Mouse (Mus musculus) heart, embryonic 10.5 days (tissue): ENCODE data around the gene Galnt18. TPM values are rescaled to one million over a fixed set of nuclear protein-coding genes. Genes with fewer than 3 reads are reported as not detected.

Experiments
- DNase-seq: peaks from one replicate; pipeline ENCODE4 v3.0.0-alpha.2; 2017; ENCODE audit warnings: low spot score
- H3K27ac ChIP-seq: fragments of 300-500 bp; sonication (generic); 2 replicates; pipeline ENCODE4 v1.5.1; 2016; ENCODE audit warnings: mild to moderate bottlenecking
- H3K27me3 ChIP-seq: fragments of 300-500 bp; sonication (generic); 2 replicates; pipeline ENCODE4 v1.6.1; 2016; ENCODE audit warnings: mild to moderate bottlenecking; ENCODE audit not compliant: poor library complexity, insufficient read depth, severe bottlenecking
- H3K36me3 ChIP-seq: fragments of 300-500 bp; sonication (generic); 2 replicates; pipeline ENCODE4 v1.6.1; 2016; ENCODE audit warnings: mild to moderate bottlenecking, moderate library complexity
- H3K4me1 ChIP-seq: fragments of 300-500 bp; sonication (generic); 2 replicates; pipeline ENCODE4 v1.6.1; 2016; ENCODE audit warnings: mild to moderate bottlenecking
- H3K4me3 ChIP-seq: fragments of 300-500 bp; sonication (generic); 2 replicates; pipeline ENCODE4 v1.5.1; 2016; ENCODE audit warnings: mild to moderate bottlenecking, moderate library complexity
- H3K9me3 ChIP-seq: fragments of 300-500 bp; sonication (generic); 2 replicates; pipeline ENCODE4 v1.6.1; 2016; ENCODE audit warnings: mild to moderate bottlenecking, moderate library complexity
- WGBS: fragments of 180-500 bp; shearing (Covaris S2); methylation state at CpG from one replicate; pipeline ENCODE4 v1.1.7; 2016; 5-methylcytosine and 5-hydroxymethylcytosine counted together
- polyA plus RNA-seq: library from polyadenylated mRNA; unstranded; fragments of >200 nt; fragmentation: Nextera tagmentation; extraction: Ambion mirVana; gene quantifications from 2 replicates; pipeline ENCODE4 v1.2.1, GENCODE M21; 2016

Gene Galnt18
- polyA plus RNA-seq, 1 experiment from 2014 or later: 5.4 TPM

- H3K4me3 ChIP-seq: no peak overlapping the region
- 68% methylated on average over 3 of the region's 3 CpGs for WGBS
- H3K9me3 ChIP-seq: no peaks in the 10 kb centered on the region
- no peaks in the 10 kb centered on the region for H3K36me3 ChIP-seq
- H3K27me3 ChIP-seq: no peaks in the 10 kb centered on the region
- DNase-seq: no peak
- peaks cover 15% of the 10 kb centered on the region; the same call in 1 of the 2 replicates for H3K4me1 ChIP-seq
- H3K27ac ChIP-seq: peak overlapping the region; percentile 3; the same call in 1 of the 2 replicates
These were observed 80.3 kb downstream of the Galnt18 start for GRCm38 (mm10) chr7:111699446-111699845.

GRCm38 (mm10) chr7:111696226-111696625 lies 83.6 kb downstream of the Galnt18 start:
- no peak for DNase-seq
- Histone ChIP-seq H3K4me1 (peaks cover 40% of the 10 kb centered on the region), H3K27me3 (no peaks in the 10 kb centered on the region), H3K4me3 (no peak overlapping the region), H3K9me3 (no peaks in the 10 kb centered on the region), H3K36me3 (no peaks in the 10 kb centered on the region), H3K27ac (no peak overlapping the region)

- H3K9me3 ChIP-seq: no peaks in the 10 kb centered on the region
- H3K4me1 ChIP-seq: peaks cover 27% of the 10 kb centered on the region
- DNase-seq: no peak
- no peak overlapping the region for H3K4me3 ChIP-seq
- no peaks in the 10 kb centered on the region for H3K27me3 ChIP-seq
- 0 out of 2 replicates have a peak overlapping the region, but pooled peaks have one; percentile 6 for H3K27ac ChIP-seq
- no peaks in the 10 kb centered on the region for H3K36me3 ChIP-seq
- 85% methylated on average over 6 of the region's 6 CpGs for whole genome bisulfite sequencing
These were observed 85.5 kb downstream of the Galnt18 start for GRCm38 (mm10) chr7:111694312-111694711.

- Histone ChIP-seq H3K36me3 (no peaks in the 10 kb centered on the region), H3K27me3 (no peaks in the 10 kb centered on the region), H3K4me1 (peaks cover 27% of the 10 kb centered on the region), H3K27ac (peak overlapping the region; percentile 62), H3K4me3 (no peak overlapping the region), H3K9me3 (no peaks in the 10 kb centered on the region)
- no peak for DNase-seq
- WGBS: 71% methylated on average over 9 of the region's 9 CpGs
These were observed 87.0 kb downstream of the Galnt18 start for GRCm38 (mm10) chr7:111692641-111693261.

- DNase-seq: no peak
- WGBS: 88% methylated on average over 3 of the region's 3 CpGs
- Histone ChIP-seq H3K4me3 (no peak overlapping the region), H3K9me3 (no peaks in the 10 kb centered on the region), H3K36me3 (no peaks in the 10 kb centered on the region), H3K4me1 (peaks cover 26% of the 10 kb centered on the region), H3K27me3 (no peaks in the 10 kb centered on the region), H3K27ac (no peak overlapping the region)
These were observed 99.7 kb downstream of the Galnt18 start for GRCm38 (mm10) chr7:111680108-111680507.

- no peaks in the 10 kb centered on the region for H3K36me3 ChIP-seq
- H3K4me3 ChIP-seq: no peak overlapping the region
- H3K27ac ChIP-seq: no peak overlapping the region
- 41% methylated on average over 3 of the region's 3 CpGs for WGBS
- H3K27me3 ChIP-seq: no peaks in the 10 kb centered on the region
- peaks cover 38% of the 10 kb centered on the region for H3K4me1 ChIP-seq
- no peak for DNase-seq
- no peaks in the 10 kb centered on the region for H3K9me3 ChIP-seq
These were observed 103.3 kb downstream of the Galnt18 start for GRCm38 (mm10) chr7:111676483-111676882.

GRCm38 (mm10) chr7:111672467-111672866 lies 107.3 kb downstream of the Galnt18 start:
- Histone ChIP-seq H3K9me3 (no peaks in the 10 kb centered on the region), H3K27ac (no peak overlapping the region), H3K36me3 (no peaks in the 10 kb centered on the region), H3K27me3 (no peaks in the 10 kb centered on the region), H3K4me3 (no peak overlapping the region), H3K4me1 (peaks cover 38% of the 10 kb centered on the region)
- 71% methylated on average over 4 of the region's 4 CpGs for WGBS
- DNase-seq: no peak

- H3K27me3 ChIP-seq: no peaks in the 10 kb centered on the region
- no peaks in the 10 kb centered on the region for H3K9me3 ChIP-seq
- DNase-seq: no peak
- H3K4me3 ChIP-seq: no peak overlapping the region
- no peak overlapping the region for H3K27ac ChIP-seq
- WGBS: 76% methylated on average over 14 of the region's 14 CpGs
- 0 out of 2 replicates have a peak, but pooled peaks cover 3% of the 10 kb centered on the region for H3K4me1 ChIP-seq
- no peaks in the 10 kb centered on the region for H3K36me3 ChIP-seq
These were observed 116.4 kb downstream of the Galnt18 start for GRCm38 (mm10) chr7:111663139-111664073.

- Histone ChIP-seq H3K4me1 (0 out of 2 replicates have a peak, but pooled peaks cover 3% of the 10 kb centered on the region), H3K36me3 (no peaks in the 10 kb centered on the region), H3K4me3 (no peak overlapping the region), H3K27ac (no peak overlapping the region), H3K9me3 (no peaks in the 10 kb centered on the region), H3K27me3 (no peaks in the 10 kb centered on the region)
- 76% methylated on average over 4 of the region's 4 CpGs for WGBS
- no peak for DNase-seq
These were observed 121.2 kb downstream of the Galnt18 start for GRCm38 (mm10) chr7:111658579-111658978.

GRCm38 (mm10) chr7:111655002-111655401 lies 124.8 kb downstream of the Galnt18 start:
- no peaks in the 10 kb centered on the region for H3K4me1 ChIP-seq
- H3K36me3 ChIP-seq: no peaks in the 10 kb centered on the region
- no peaks in the 10 kb centered on the region for H3K9me3 ChIP-seq
- H3K27me3 ChIP-seq: no peaks in the 10 kb centered on the region
- no peak overlapping the region for H3K4me3 ChIP-seq
- H3K27ac ChIP-seq: no peak overlapping the region
- WGBS: 81% methylated on average over 8 of the region's 8 CpGs
- DNase-seq: no peak

GRCm38 (mm10) chr7:111654526-111654925 lies 125.3 kb downstream of the Galnt18 start:
- Histone ChIP-seq H3K4me3 (no peak overlapping the region), H3K27ac (no peak overlapping the region)

GRCm38 (mm10) chr7:111644362-111644761 lies 135.4 kb downstream of the Galnt18 start:
- no peaks in the 10 kb centered on the region for H3K4me1 ChIP-seq
- no peaks in the 10 kb centered on the region for H3K9me3 ChIP-seq
- H3K27ac ChIP-seq: no peak overlapping the region
- no peaks in the 10 kb centered on the region for H3K27me3 ChIP-seq
- DNase-seq: no peak
- H3K4me3 ChIP-seq: no peak overlapping the region
- no peaks in the 10 kb centered on the region for H3K36me3 ChIP-seq

More at GRCm38 (mm10) chr7:111654526-111654925, 125.3 kb downstream of the Galnt18 start:
- Histone ChIP-seq H3K4me1 (no peaks in the 10 kb centered on the region), H3K27me3 (no peaks in the 10 kb centered on the region), H3K9me3 (no peaks in the 10 kb centered on the region), H3K36me3 (no peaks in the 10 kb centered on the region)
- no peak for DNase-seq

GRCm38 (mm10) chr7:111638899-111639298 lies 140.9 kb downstream of the Galnt18 start:
- Histone ChIP-seq H3K4me3 (no peak overlapping the region), H3K27me3 (no peaks in the 10 kb centered on the region), H3K9me3 (no peaks in the 10 kb centered on the region), H3K4me1 (peaks cover 13% of the 10 kb centered on the region), H3K27ac (no peak overlapping the region), H3K36me3 (no peaks in the 10 kb centered on the region)
- WGBS: 89% methylated on average over 2 of the region's 2 CpGs
- DNase-seq: no peak
